Mouse (Mus musculus): Measurements from ENCODE around the gene Rbck1. TPM values are rescaled to one million over a fixed set of nuclear protein-coding genes. Genes with fewer than 3 reads are reported as not detected.

Rbck1 gene
- total and polyA plus RNA-seq, 2 experiments from 2014 or later, result 88.9 to 108 TPM

- Histone ChIP-seq H3K27ac (ENCODE audit: low read depth, low read length) (no peak overlapping the region), H3K4me1 (ENCODE audit: insufficient read depth) (0 out of 2 replicates have a peak, but pooled peaks cover under 1% of the 10 kb centered on the region), H3K9ac (no peak overlapping the region), H3K27me3 (ENCODE audit: insufficient read depth, low read length) (no peaks in the 10 kb centered on the region), H3K4me3 (ENCODE audit: low read depth, low read length) (no peak overlapping the region), H3K4me2 (ENCODE audit: low read depth) (no peak overlapping the region), H3K36me3 (ENCODE audit: insufficient read depth) (no peaks in the 10 kb centered on the region), H3K9me3 (ENCODE audit: low read length) (no peaks in the 10 kb centered on the region)
- peak; percentile 78 for DNase-seq
- ATAC-seq, result peak; percentile 65
- peak; percentile 90 for TF ChIP-seq CTCF (IDR thresholded peaks at IDR 0.05; ENCODE audit: low read depth)
- WGBS, result 31% methylated on average over 14 of the region's 14 CpGs
These were observed 36.2 kb upstream of the Rbck1 start for GRCm38 (mm10) chr2:152368532-152369140.

DNA sequence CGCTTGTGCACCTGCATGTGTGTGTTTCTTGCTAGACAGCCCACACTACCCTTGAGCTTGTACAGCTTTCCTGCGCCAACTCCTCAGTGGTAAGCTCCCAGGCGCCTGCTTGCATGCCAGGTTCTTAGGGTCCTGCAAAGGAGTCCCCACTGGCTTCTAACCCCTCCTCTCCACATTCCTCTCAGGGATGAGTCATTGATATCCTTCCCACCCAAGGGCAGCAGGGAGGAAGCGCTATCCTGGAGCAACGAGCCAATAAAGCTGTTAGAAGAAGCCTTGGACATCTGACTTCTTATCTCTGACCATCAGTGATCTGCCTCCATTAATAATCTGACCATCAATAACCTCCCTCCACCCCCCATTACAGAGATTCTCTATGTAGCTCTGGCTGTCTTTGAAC is 35.5 kb upstream of the Rbck1 start:
- no peaks in the 10 kb centered on the region for H3K9me3 ChIP-seq (ENCODE audit: low read length)
- 0 out of 2 replicates have a peak, but pooled peaks cover 3% of the 10 kb centered on the region for H3K4me1 ChIP-seq (ENCODE audit: insufficient read depth)
- no peak overlapping the region for H3K4me3 ChIP-seq (ENCODE audit: low read depth, low read length)
- no peak for TF ChIP-seq CTCF (IDR thresholded peaks at IDR 0.05; ENCODE audit: low read depth)
- H3K27ac ChIP-seq (ENCODE audit: low read depth, low read length), result no peak overlapping the region
- no peak overlapping the region for H3K4me2 ChIP-seq (ENCODE audit: low read depth)
- H3K36me3 ChIP-seq (ENCODE audit: insufficient read depth), result no peaks in the 10 kb centered on the region
- no peak overlapping the region for H3K9ac ChIP-seq
- ATAC-seq, result no peak
- WGBS, result 90% methylated on average over 5 of the region's 5 CpGs
- no peaks in the 10 kb centered on the region for H3K27me3 ChIP-seq (ENCODE audit: insufficient read depth, low read length)
- DNase-seq, result no peak

DNA sequence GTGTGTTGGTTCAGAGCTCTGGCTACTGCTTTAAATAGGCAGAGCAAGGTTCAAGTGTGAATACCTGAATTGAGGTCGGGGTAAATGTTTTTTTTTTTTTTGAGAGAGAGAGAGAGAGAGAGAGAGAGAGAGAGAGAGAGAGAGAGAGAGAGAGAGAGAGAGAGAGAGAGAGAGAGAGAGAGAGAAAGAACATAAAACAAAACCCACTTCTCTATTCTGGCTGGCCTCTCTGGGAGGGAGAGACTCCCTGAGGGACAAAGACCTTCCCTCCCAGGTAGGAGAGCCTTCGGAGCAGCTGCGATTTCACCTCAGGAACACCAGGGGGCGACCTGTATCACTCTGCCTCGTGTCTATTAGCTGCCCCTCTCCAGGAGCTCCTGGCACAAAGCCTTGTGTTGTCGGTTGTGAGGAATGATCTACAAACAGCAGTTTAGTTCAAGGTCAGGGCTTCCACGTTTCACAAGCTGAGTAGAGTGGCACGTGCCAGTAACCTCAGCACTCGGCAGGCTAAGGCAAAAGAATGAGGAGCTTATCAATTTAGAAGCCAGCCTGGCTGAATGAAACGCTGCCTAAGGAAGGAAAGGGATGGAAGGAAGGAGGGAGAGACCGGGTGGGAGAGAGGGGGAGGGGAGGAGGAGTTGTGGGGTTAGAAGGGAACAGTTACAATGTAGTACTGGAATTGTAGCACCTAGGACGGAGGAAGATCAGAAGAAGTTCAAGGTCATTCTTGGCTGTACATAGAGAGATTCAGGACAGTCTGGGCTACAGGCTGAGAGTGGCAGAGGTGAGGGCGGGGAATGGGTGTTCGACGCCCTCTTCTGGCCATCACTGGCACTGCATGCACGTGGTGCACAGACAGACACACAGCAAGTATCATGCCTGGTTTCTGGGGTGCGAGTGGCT is 31.0 kb upstream of the Rbck1 start:
- DNase-seq (peak; percentile 92), ATAC-seq (peak; percentile 81)
- H3K27me3 ChIP-seq (ENCODE audit: insufficient read depth, low read length), result no peaks in the 10 kb centered on the region
- H3K36me3 ChIP-seq (ENCODE audit: insufficient read depth), result no peaks in the 10 kb centered on the region
- peak overlapping the region; percentile 39; the same call in 1 of the 2 replicates for H3K9ac ChIP-seq
- 9% methylated on average over 17 of the region's 17 CpGs for WGBS
- TF ChIP-seq CTCF (IDR thresholded peaks at IDR 0.05; ENCODE audit: low read depth), result peak; percentile 85
- no peaks in the 10 kb centered on the region for H3K9me3 ChIP-seq (ENCODE audit: low read length)
- H3K4me3 ChIP-seq (ENCODE audit: low read depth, low read length), result peak overlapping the region; percentile 21
- peak overlapping the region; percentile 72 for H3K27ac ChIP-seq (ENCODE audit: low read depth, low read length)
- H3K4me2 ChIP-seq (ENCODE audit: low read depth), result peak overlapping the region; percentile 47
- H3K4me1 ChIP-seq (ENCODE audit: insufficient read depth), result 0 out of 2 replicates have a peak, but pooled peaks cover 3% of the 10 kb centered on the region

- WGBS, result 88% methylated on average over 8 of the region's 8 CpGs
- no peak overlapping the region for H3K9ac ChIP-seq
- ATAC-seq, result no peak
These were observed 28.7 kb upstream of the Rbck1 start for GRCm38 (mm10) chr2:152361193-152361592.

DNA sequence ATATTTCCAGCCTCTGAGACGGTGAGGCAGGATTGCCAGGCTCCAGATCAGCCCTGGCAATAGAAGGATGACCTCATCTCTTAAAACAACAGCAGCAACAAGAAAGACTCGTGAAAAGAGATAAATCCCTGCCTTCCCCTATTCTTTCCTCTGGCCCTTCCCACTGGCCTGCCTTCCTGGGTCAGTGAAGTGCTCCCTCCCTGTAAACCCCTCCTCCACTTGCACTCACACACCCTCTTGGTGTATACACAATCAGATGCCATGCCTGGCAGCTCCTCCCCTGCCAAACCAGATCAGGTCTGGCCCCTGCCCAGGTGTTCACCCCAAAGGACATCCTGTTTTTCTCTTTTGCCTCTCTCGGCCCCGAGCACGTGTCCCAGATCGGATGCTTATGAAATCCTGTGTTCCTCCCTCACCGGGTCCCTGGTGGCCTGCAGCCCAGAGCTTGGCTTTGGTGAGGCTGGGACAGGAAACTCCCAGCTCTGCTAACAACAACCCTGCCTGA is 27.9 kb upstream of the Rbck1 start:
- Histone ChIP-seq H3K4me2 (ENCODE audit: low read depth) (no peak overlapping the region), H3K27me3 (ENCODE audit: insufficient read depth, low read length) (no peaks in the 10 kb centered on the region), H3K4me1 (ENCODE audit: insufficient read depth) (0 out of 2 replicates have a peak, but pooled peaks cover 3% of the 10 kb centered on the region), H3K4me3 (ENCODE audit: low read depth, low read length) (no peak overlapping the region), H3K9me3 (ENCODE audit: low read length) (no peaks in the 10 kb centered on the region), H3K36me3 (ENCODE audit: insufficient read depth) (no peaks in the 10 kb centered on the region), H3K9ac (no peak overlapping the region), H3K27ac (ENCODE audit: low read depth, low read length) (no peak overlapping the region)
- 63% methylated on average over 7 of the region's 7 CpGs for WGBS
- TF ChIP-seq CTCF (IDR thresholded peaks at IDR 0.05; ENCODE audit: low read depth), result no peak
- ATAC-seq (no peak), DNase-seq (no peak)

More at GRCm38 (mm10) chr2:152361193-152361592, 28.7 kb upstream of the Rbck1 start:
- H3K27me3 ChIP-seq (ENCODE audit: insufficient read depth, low read length), result no peaks in the 10 kb centered on the region
- DNase-seq, result no peak
- H3K9me3 ChIP-seq (ENCODE audit: low read length), result no peaks in the 10 kb centered on the region
- no peaks in the 10 kb centered on the region for H3K36me3 ChIP-seq (ENCODE audit: insufficient read depth)
- no peak for TF ChIP-seq CTCF (IDR thresholded peaks at IDR 0.05; ENCODE audit: low read depth)
- no peak overlapping the region for H3K4me3 ChIP-seq (ENCODE audit: low read depth, low read length)
- H3K4me2 ChIP-seq (ENCODE audit: low read depth), result no peak overlapping the region
- 0 out of 2 replicates have a peak, but pooled peaks cover 3% of the 10 kb centered on the region for H3K4me1 ChIP-seq (ENCODE audit: insufficient read depth)
- H3K27ac ChIP-seq (ENCODE audit: low read depth, low read length), result no peak overlapping the region

DNA sequence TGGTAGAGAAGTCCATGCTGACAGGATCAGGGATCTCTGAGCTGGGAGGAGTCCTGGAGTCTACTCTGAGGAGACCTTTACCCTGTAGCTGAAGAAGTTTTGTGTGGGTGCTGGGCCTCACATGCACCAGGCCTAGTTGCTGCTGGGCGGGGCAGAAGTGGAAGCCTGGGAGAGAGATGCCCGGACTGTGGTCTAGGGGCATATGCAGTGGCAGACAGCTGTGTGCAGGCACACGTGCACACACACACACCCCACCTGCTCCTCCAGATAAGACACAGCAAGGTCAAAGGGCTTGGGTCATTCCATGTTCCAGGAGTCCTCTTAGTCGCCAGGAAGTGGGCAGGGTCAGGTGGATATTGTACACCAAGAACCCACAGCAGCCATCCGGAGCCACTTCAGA is 27.2 kb upstream of the Rbck1 start:
- no peaks in the 10 kb centered on the region for H3K36me3 ChIP-seq (ENCODE audit: insufficient read depth)
- H3K9ac ChIP-seq, result no peak overlapping the region
- no peaks in the 10 kb centered on the region for H3K9me3 ChIP-seq (ENCODE audit: low read length)
- H3K27me3 ChIP-seq (ENCODE audit: insufficient read depth, low read length), result no peaks in the 10 kb centered on the region
- no peak overlapping the region for H3K27ac ChIP-seq (ENCODE audit: low read depth, low read length)
- no peak overlapping the region for H3K4me2 ChIP-seq (ENCODE audit: low read depth)
- 0 out of 2 replicates have a peak, but pooled peaks cover 3% of the 10 kb centered on the region for H3K4me1 ChIP-seq (ENCODE audit: insufficient read depth)
- ATAC-seq, result no peak
- TF ChIP-seq CTCF (IDR thresholded peaks at IDR 0.05; ENCODE audit: low read depth), result no peak
- no peak for DNase-seq
- no peak overlapping the region for H3K4me3 ChIP-seq (ENCODE audit: low read depth, low read length)
- WGBS, result 91% methylated on average over 5 of the region's 5 CpGs
